Mouse (Mus musculus) left cerebral cortex, postnatal 36 days (tissue): ENCODE data around the gene Atxn1. TPM values are rescaled to one million over a fixed set of nuclear protein-coding genes. Genes with fewer than 3 reads are reported as not detected.

Experiments used
- DNase-seq, 2 experiments: peaks; one replicate each; pipeline ENCODE4 v3.0.0; 2021 to 2022; ENCODE audit warnings: low spot score in 2 of 2, mixed read lengths in 1 of 2
- intact Hi-C: fragments of 180-260 bp; cut with DNase I; formaldehyde crosslinking; loops from one replicate; pipeline ENCODE4 v1.15.1; 2025
- total RNA-seq, 2 experiments: library from RNA; stranded (reverse); gene quantifications; 2 replicates each; pipeline ENCODE4 v1.2.3; 2021

The Atxn1 gene
- total RNA-seq, 2 experiments from 2014 or later, result 156 to 184 TPM

- intact Hi-C loops, result no loop called here
- no peak for DNase-seq
These were observed 29.0 kb downstream of the Atxn1 start for GRCm38 (mm10) chr13:45935798-45936197.

GRCm38 (mm10) chr13:45934841-45935240, 30.0 kb downstream of the Atxn1 start:
- DNase-seq, result no peak
- intact Hi-C loops, result no loop called here

- intact Hi-C loops, result no loop called here
- no peak for DNase-seq
These were observed 30.7 kb downstream of the Atxn1 start for GRCm38 (mm10) chr13:45934085-45934484.

GRCm38 (mm10) chr13:45932491-45932921, 32.3 kb downstream of the Atxn1 start:
- DNase-seq, result no peak
- intact Hi-C loops, result loop anchor here (2.0 kb wide), 1 partner anchor 30 kb away; no protein-coding TSS in a partner anchor

GRCm38 (mm10) chr13:45931891-45932290, 32.9 kb downstream of the Atxn1 start:
- intact Hi-C loops, result loop anchor here (2.0 kb wide), 1 partner anchor 31 kb away; no protein-coding TSS in a partner anchor
- no peak for DNase-seq

- DNase-seq, result no peak
These were observed 33.6 kb downstream of the Atxn1 start for GRCm38 (mm10) chr13:45931215-45931614.

GRCm38 (mm10) chr13:45929744-45930143, 35.1 kb downstream of the Atxn1 start:
- intact Hi-C loops, result no loop called here
- no peak for DNase-seq

More at GRCm38 (mm10) chr13:45931215-45931614, 33.6 kb downstream of the Atxn1 start:
- intact Hi-C loops, result no loop called here

- intact Hi-C loops, result no loop called here
- no peak for DNase-seq
These were observed 39.5 kb downstream of the Atxn1 start for GRCm38 (mm10) chr13:45925294-45925693.

- intact Hi-C loops, result no loop called here
- no peak for DNase-seq
These were observed 40.3 kb downstream of the Atxn1 start for GRCm38 (mm10) chr13:45924555-45924954.

- intact Hi-C loops, result no loop called here
- DNase-seq, result no peak
These were observed 41.7 kb downstream of the Atxn1 start for GRCm38 (mm10) chr13:45923086-45923485.

GRCm38 (mm10) chr13:45922467-45922866, 42.3 kb downstream of the Atxn1 start:
- intact Hi-C loops, result no loop called here
- DNase-seq, result no peak

GRCm38 (mm10) chr13:45918956-45919711, 45.7 kb downstream of the Atxn1 start:
- intact Hi-C loops, result no loop called here

GRCm38 (mm10) chr13:45918006-45918380, 46.8 kb downstream of the Atxn1 start:
- intact Hi-C loops, result no loop called here
- no peak for DNase-seq

More at GRCm38 (mm10) chr13:45918956-45919711, 45.7 kb downstream of the Atxn1 start:
- DNase-seq, result no peak

- no peak for DNase-seq
- intact Hi-C loops, result no loop called here
These were observed 47.5 kb downstream of the Atxn1 start for GRCm38 (mm10) chr13:45917058-45918005.

GRCm38 (mm10) chr13:45915921-45916320, 48.9 kb downstream of the Atxn1 start:
- intact Hi-C loops, result no loop called here
- DNase-seq, result no peak

GRCm38 (mm10) chr13:45915026-45915425, 49.8 kb downstream of the Atxn1 start:
- DNase-seq, result no peak
- intact Hi-C loops, result no loop called here

- intact Hi-C loops, result no loop called here
- no peak for DNase-seq
These were observed 50.7 kb downstream of the Atxn1 start for GRCm38 (mm10) chr13:45914117-45914516.

GRCm38 (mm10) chr13:45911848-45912247, 53.0 kb downstream of the Atxn1 start:
- no peak for DNase-seq
- intact Hi-C loops, result no loop called here

GRCm38 (mm10) chr13:45911069-45911468, 53.7 kb downstream of the Atxn1 start:
- DNase-seq, result no peak
- intact Hi-C loops, result no loop called here

- intact Hi-C loops, result no loop called here
- no peak for DNase-seq
These were observed 54.5 kb downstream of the Atxn1 start for GRCm38 (mm10) chr13:45910348-45910747.
